Mouse (Mus musculus) heart, postnatal 0 days (tissue): ENCODE measurements at regions not wholly inside any gene's neighbourhood (a gene's known extent, or its start where the extent isn't known, plus 50 kb on each side); places are given as distances from the start of the nearest gene placed in this dataset.

Experiments used
- CTCF ChIP-seq: IDR thresholded peaks from 2 replicates; pipeline ENCODE4 v1.5.1; 2016; ENCODE audit warnings: antibody characterized with exemption, control low read depth, low read depth
- EP300 ChIP-seq: IDR thresholded peaks from 2 replicates; pipeline ENCODE4 v1.6.1; 2016; ENCODE audit warnings: antibody characterized with exemption, low read depth

DNA sequence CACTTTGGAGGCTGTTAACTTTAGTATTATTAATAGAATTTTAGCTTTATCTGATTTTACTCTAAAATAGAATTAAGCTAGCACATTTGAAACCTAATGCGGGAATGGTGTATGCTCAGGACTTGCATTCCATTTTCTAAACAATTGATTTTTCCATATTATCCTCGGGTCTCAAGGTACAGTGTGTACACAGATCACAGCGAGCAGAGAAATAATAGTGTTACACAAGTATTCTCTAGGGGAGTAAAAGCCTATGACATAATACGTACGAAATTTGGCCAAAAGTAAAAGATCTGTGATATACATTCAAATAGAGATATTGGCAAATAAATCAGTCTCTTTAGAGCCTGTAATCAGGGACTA is 78.8 kb upstream of the Chl1 start:
- TF ChIP-seq CTCF: no peak
- no peak for TF ChIP-seq EP300
